Mouse (Mus musculus): ENCODE measurements around the gene Sat1. TPM values are rescaled to one million over a fixed set of nuclear protein-coding genes. Genes with fewer than 3 reads are reported as not detected.

The Sat1 gene
- polyA plus RNA-seq, 1 experiment = 90.1 TPM

GRCm38 (mm10) chrX:155175568-155175967, 40.7 kb downstream of the Sat1 start:
- Histone ChIP-seq H3K4me3 (ENCODE audit: low read depth, low read length) (no peak overlapping the region), H3K27me3 (ENCODE audit: control insufficient read depth, insufficient read depth, low read length, poor library complexity, severe bottlenecking) (no peaks in the 10 kb centered on the region), H3K27ac (ENCODE audit: insufficient read depth, low read length) (no peak overlapping the region), H3K9ac (ENCODE audit: low read depth, poor library complexity, severe bottlenecking) (no peak overlapping the region), H3K9me3 (replicated peaks; ENCODE audit: control insufficient read depth, insufficient read depth, low read length, poor library complexity, severe bottlenecking) (no peaks in the 10 kb centered on the region), H3K36me3 (ENCODE audit: control insufficient read depth, insufficient read depth, low read length, poor library complexity, severe bottlenecking) (no peaks in the 10 kb centered on the region), H3K4me1 (ENCODE audit: control insufficient read depth, insufficient read depth, low read length) (no peaks in the 10 kb centered on the region)
- TF ChIP-seq CTCF (IDR thresholded peaks at IDR 0.05; ENCODE audit: low read depth, low read length) (no peak), POLR2A (IDR thresholded peaks at IDR 0.05; ENCODE audit: insufficient read depth, low read length) (no peak), EP300 (IDR thresholded peaks at IDR 0.05; ENCODE audit: insufficient read depth, low read depth, low read length) (no peak)

- Histone ChIP-seq H3K4me1 (ENCODE audit: control insufficient read depth, insufficient read depth, low read length) (no peaks in the 10 kb centered on the region), H3K36me3 (ENCODE audit: control insufficient read depth, insufficient read depth, low read length, poor library complexity, severe bottlenecking) (no peaks in the 10 kb centered on the region), H3K9me3 (replicated peaks; ENCODE audit: control insufficient read depth, insufficient read depth, low read length, poor library complexity, severe bottlenecking) (no peaks in the 10 kb centered on the region), H3K9ac (ENCODE audit: low read depth, poor library complexity, severe bottlenecking) (no peak overlapping the region), H3K4me3 (ENCODE audit: low read depth, low read length) (no peak overlapping the region), H3K27me3 (ENCODE audit: control insufficient read depth, insufficient read depth, low read length, poor library complexity, severe bottlenecking) (no peaks in the 10 kb centered on the region), H3K27ac (ENCODE audit: insufficient read depth, low read length) (no peak overlapping the region)
- no peak for TF ChIP-seq CTCF (IDR thresholded peaks at IDR 0.05; ENCODE audit: low read depth, low read length)
- TF ChIP-seq EP300 (IDR thresholded peaks at IDR 0.05; ENCODE audit: insufficient read depth, low read depth, low read length) = no peak
- no peak for TF ChIP-seq POLR2A (IDR thresholded peaks at IDR 0.05; ENCODE audit: insufficient read depth, low read length)
Measured at GRCm38 (mm10) chrX:155172310-155172709, 43.9 kb downstream of the Sat1 start.

- no peak overlapping the region for H3K9ac ChIP-seq (ENCODE audit: low read depth, poor library complexity, severe bottlenecking)
- H3K27me3 ChIP-seq (ENCODE audit: control insufficient read depth, insufficient read depth, low read length, poor library complexity, severe bottlenecking) = no peaks in the 10 kb centered on the region
- H3K36me3 ChIP-seq (ENCODE audit: control insufficient read depth, insufficient read depth, low read length, poor library complexity, severe bottlenecking) = no peaks in the 10 kb centered on the region
- H3K4me3 ChIP-seq (ENCODE audit: low read depth, low read length) = no peak overlapping the region
- TF ChIP-seq EP300 (IDR thresholded peaks at IDR 0.05; ENCODE audit: insufficient read depth, low read depth, low read length) (no peak), POLR2A (IDR thresholded peaks at IDR 0.05; ENCODE audit: insufficient read depth, low read length) (no peak), CTCF (IDR thresholded peaks at IDR 0.05; ENCODE audit: low read depth, low read length) (no peak)
- H3K27ac ChIP-seq (ENCODE audit: insufficient read depth, low read length) = no peak overlapping the region
- H3K4me1 ChIP-seq (ENCODE audit: control insufficient read depth, insufficient read depth, low read length) = no peaks in the 10 kb centered on the region
- no peaks in the 10 kb centered on the region for H3K9me3 ChIP-seq (replicated peaks; ENCODE audit: control insufficient read depth, insufficient read depth, low read length, poor library complexity, severe bottlenecking)
Measured at GRCm38 (mm10) chrX:155171754-155172153, 44.5 kb downstream of the Sat1 start.

GRCm38 (mm10) chrX:155169886-155170285, 46.4 kb downstream of the Sat1 start:
- Histone ChIP-seq H3K27me3 (ENCODE audit: control insufficient read depth, insufficient read depth, low read length, poor library complexity, severe bottlenecking) (no peaks in the 10 kb centered on the region), H3K27ac (ENCODE audit: insufficient read depth, low read length) (no peak overlapping the region), H3K4me1 (ENCODE audit: control insufficient read depth, insufficient read depth, low read length) (no peaks in the 10 kb centered on the region), H3K36me3 (ENCODE audit: control insufficient read depth, insufficient read depth, low read length, poor library complexity, severe bottlenecking) (no peaks in the 10 kb centered on the region), H3K4me3 (ENCODE audit: low read depth, low read length) (no peak overlapping the region), H3K9ac (ENCODE audit: low read depth, poor library complexity, severe bottlenecking) (no peak overlapping the region), H3K9me3 (replicated peaks; ENCODE audit: control insufficient read depth, insufficient read depth, low read length, poor library complexity, severe bottlenecking) (no peaks in the 10 kb centered on the region)
- TF ChIP-seq POLR2A (IDR thresholded peaks at IDR 0.05; ENCODE audit: insufficient read depth, low read length) = no peak
- TF ChIP-seq CTCF (IDR thresholded peaks at IDR 0.05; ENCODE audit: low read depth, low read length) = no peak
- no peak for TF ChIP-seq EP300 (IDR thresholded peaks at IDR 0.05; ENCODE audit: insufficient read depth, low read depth, low read length)

- Histone ChIP-seq H3K4me3 (ENCODE audit: low read depth, low read length) (no peak overlapping the region), H3K36me3 (ENCODE audit: control insufficient read depth, insufficient read depth, low read length, poor library complexity, severe bottlenecking) (no peaks in the 10 kb centered on the region), H3K27me3 (ENCODE audit: control insufficient read depth, insufficient read depth, low read length, poor library complexity, severe bottlenecking) (no peaks in the 10 kb centered on the region), H3K9ac (ENCODE audit: low read depth, poor library complexity, severe bottlenecking) (no peak overlapping the region), H3K27ac (ENCODE audit: insufficient read depth, low read length) (no peak overlapping the region), H3K4me1 (ENCODE audit: control insufficient read depth, insufficient read depth, low read length) (no peaks in the 10 kb centered on the region), H3K9me3 (replicated peaks; ENCODE audit: control insufficient read depth, insufficient read depth, low read length, poor library complexity, severe bottlenecking) (no peaks in the 10 kb centered on the region)
- TF ChIP-seq EP300 (IDR thresholded peaks at IDR 0.05; ENCODE audit: insufficient read depth, low read depth, low read length) (no peak), CTCF (IDR thresholded peaks at IDR 0.05; ENCODE audit: low read depth, low read length) (no peak), POLR2A (IDR thresholded peaks at IDR 0.05; ENCODE audit: insufficient read depth, low read length) (no peak)
Measured at GRCm38 (mm10) chrX:155167667-155168066, 48.6 kb downstream of the Sat1 start.

- Histone ChIP-seq H3K27me3 (ENCODE audit: control insufficient read depth, insufficient read depth, low read length, poor library complexity, severe bottlenecking) (no peaks in the 10 kb centered on the region), H3K9ac (ENCODE audit: low read depth, poor library complexity, severe bottlenecking) (no peak overlapping the region), H3K36me3 (ENCODE audit: control insufficient read depth, insufficient read depth, low read length, poor library complexity, severe bottlenecking) (no peaks in the 10 kb centered on the region), H3K4me3 (ENCODE audit: low read depth, low read length) (no peak overlapping the region), H3K27ac (ENCODE audit: insufficient read depth, low read length) (no peak overlapping the region), H3K9me3 (replicated peaks; ENCODE audit: control insufficient read depth, insufficient read depth, low read length, poor library complexity, severe bottlenecking) (no peaks in the 10 kb centered on the region), H3K4me1 (ENCODE audit: control insufficient read depth, insufficient read depth, low read length) (no peaks in the 10 kb centered on the region)
- TF ChIP-seq CTCF (IDR thresholded peaks at IDR 0.05; ENCODE audit: low read depth, low read length) (no peak), POLR2A (IDR thresholded peaks at IDR 0.05; ENCODE audit: insufficient read depth, low read length) (no peak), EP300 (IDR thresholded peaks at IDR 0.05; ENCODE audit: insufficient read depth, low read depth, low read length) (no peak)
Measured at GRCm38 (mm10) chrX:155166313-155166712, 49.9 kb downstream of the Sat1 start.

Data from ES-Bruce4 (cell line).